Mouse (Mus musculus) intestine, embryonic 16.5 days (tissue): ENCODE results near the gene Ankrd11. TPM values are rescaled to one million over a fixed set of nuclear protein-coding genes. Genes with fewer than 3 reads are reported as not detected.

Source experiments
- ATAC-seq: fragments of 200-750 bp; cut with Nextera tagmentation; 2 replicates; pipeline ENCODE4 v1.8.0; 2017; ENCODE audit warnings: moderate TSS enrichment, moderate library complexity
- H3K27ac ChIP-seq: fragments of 300-500 bp; sonication (generic); 2 replicates; pipeline ENCODE4 v1.5.1; 2014; ENCODE audit warnings: mild to moderate bottlenecking, low read length
- H3K27me3 ChIP-seq: fragments of 300-500 bp; sonication (generic); replicated peaks from 2 replicates; pipeline ENCODE4 v1.6.1; 2014; ENCODE audit warnings: low read length, control low read depth, mixed read lengths; ENCODE audit not compliant: control insufficient read depth, insufficient read depth
- H3K36me3 ChIP-seq: fragments of 300-500 bp; sonication (generic); 2 replicates; pipeline ENCODE4 v1.6.1; 2014; ENCODE audit warnings: low read length, control low read depth; ENCODE audit not compliant: control insufficient read depth, insufficient read depth
- H3K4me1 ChIP-seq: fragments of 300-500 bp; sonication (generic); 2 replicates; pipeline ENCODE4 v1.6.1; 2014; ENCODE audit warnings: low read length, control low read depth, mixed read lengths; ENCODE audit not compliant: control insufficient read depth, insufficient read depth
- H3K4me2 ChIP-seq: fragments of 300-500 bp; sonication (generic); 2 replicates; pipeline ENCODE4 v1.6.1; 2014; ENCODE audit warnings: low read depth, low read length, control low read depth
- H3K4me3 ChIP-seq: fragments of 300-500 bp; sonication (generic); 2 replicates; pipeline ENCODE4 v1.5.1; 2014; ENCODE audit warnings: mild to moderate bottlenecking, low read length
- H3K9ac ChIP-seq: fragments of 300-500 bp; sonication (generic); 2 replicates; pipeline ENCODE4 v1.6.1; 2014; ENCODE audit warnings: low read depth, low read length
- H3K9me3 ChIP-seq: fragments of 300-500 bp; sonication (generic); 2 replicates; pipeline ENCODE4 v1.6.1; 2016; ENCODE audit warnings: low read length, control low read depth; ENCODE audit not compliant: control insufficient read depth
- WGBS: fragments of 180-500 bp; shearing (Covaris S2); extraction: QIAGEN DNeasy Blood & Tissue Kit; methylation state at CpG from one replicate; pipeline ENCODE4 v1.1.7; 2014; 5-methylcytosine and 5-hydroxymethylcytosine counted together
- polyA plus RNA-seq: library from polyadenylated mRNA; unstranded; fragments of >200 nt; fragmentation: Nextera tagmentation; extraction: Ambion mirVana; gene quantifications from 2 replicates; pipeline ENCODE4 v1.2.1, GENCODE M21; 2015

Ankrd11 gene
- polyA plus RNA-seq, 1 experiment from 2014 or later = 19.5 TPM

GRCm38 (mm10) chr8:122984175-122984574, 57.9 kb downstream of the Ankrd11 start:
- H3K4me1 ChIP-seq = peaks cover 43% of the 10 kb centered on the region
- WGBS = 89% methylated on average over 3 of the region's 3 CpGs
- H3K9me3 ChIP-seq = no peaks in the 10 kb centered on the region
- H3K36me3 ChIP-seq = no peaks in the 10 kb centered on the region
- H3K27ac ChIP-seq = 0 out of 2 replicates have a peak overlapping the region, but pooled peaks have one; percentile 2
- no peak for ATAC-seq
- no peaks in the 10 kb centered on the region for H3K27me3 ChIP-seq
- no peak overlapping the region for H3K9ac ChIP-seq
- no peak overlapping the region for H3K4me2 ChIP-seq
- H3K4me3 ChIP-seq = no peak overlapping the region

- H3K27ac ChIP-seq = peak overlapping the region; percentile 79
These were observed 58.7 kb downstream of the Ankrd11 start for GRCm38 (mm10) chr8:122983178-122983942.

GRCm38 (mm10) chr8:122981646-122982045, 60.4 kb downstream of the Ankrd11 start:
- WGBS = 71% methylated on average over 5 of the region's 5 CpGs
- no peak overlapping the region for H3K4me3 ChIP-seq
- H3K27me3 ChIP-seq = no peaks in the 10 kb centered on the region
- H3K27ac ChIP-seq = no peak overlapping the region
- H3K9me3 ChIP-seq = no peaks in the 10 kb centered on the region
- no peak overlapping the region for H3K9ac ChIP-seq
- H3K4me1 ChIP-seq = peaks cover 27% of the 10 kb centered on the region
- H3K4me2 ChIP-seq = no peak overlapping the region
- no peak for ATAC-seq
- no peaks in the 10 kb centered on the region for H3K36me3 ChIP-seq

More at GRCm38 (mm10) chr8:122983178-122983942, 58.7 kb downstream of the Ankrd11 start:
- 67% methylated on average over 19 of the region's 19 CpGs for WGBS
- no peaks in the 10 kb centered on the region for H3K36me3 ChIP-seq
- no peaks in the 10 kb centered on the region for H3K27me3 ChIP-seq
- no peak overlapping the region for H3K4me3 ChIP-seq
- 0 out of 2 replicates have a peak overlapping the region, but pooled peaks have one; percentile 26 for H3K4me2 ChIP-seq
- H3K4me1 ChIP-seq = peaks cover 40% of the 10 kb centered on the region
- H3K9ac ChIP-seq = no peak overlapping the region
- no peaks in the 10 kb centered on the region for H3K9me3 ChIP-seq
- peak; percentile 78 for ATAC-seq

- no peak overlapping the region for H3K9ac ChIP-seq
- H3K4me2 ChIP-seq = no peak overlapping the region
- WGBS = 71% methylated on average over 10 of the region's 10 CpGs
- ATAC-seq = no peak
- H3K27me3 ChIP-seq = no peaks in the 10 kb centered on the region
- H3K4me1 ChIP-seq = peaks cover 15% of the 10 kb centered on the region
- H3K36me3 ChIP-seq = no peaks in the 10 kb centered on the region
- no peaks in the 10 kb centered on the region for H3K9me3 ChIP-seq
- no peak overlapping the region for H3K4me3 ChIP-seq
- H3K27ac ChIP-seq = peak overlapping the region; percentile 14; the same call in 1 of the 2 replicates
These were observed 62.1 kb downstream of the Ankrd11 start for GRCm38 (mm10) chr8:122979865-122980509.

GRCm38 (mm10) chr8:122979424-122979823, 62.7 kb downstream of the Ankrd11 start:
- no peak overlapping the region for H3K9ac ChIP-seq
- H3K9me3 ChIP-seq = no peaks in the 10 kb centered on the region
- H3K4me1 ChIP-seq = peaks cover 15% of the 10 kb centered on the region
- peak overlapping the region; percentile 14; the same call in 1 of the 2 replicates for H3K27ac ChIP-seq
- no peak for ATAC-seq
- H3K36me3 ChIP-seq = no peaks in the 10 kb centered on the region; the same call in 1 of the 2 replicates
- 85% methylated on average over 3 of the region's 3 CpGs for WGBS
- H3K4me3 ChIP-seq = no peak overlapping the region
- H3K27me3 ChIP-seq = no peaks in the 10 kb centered on the region
- H3K4me2 ChIP-seq = no peak overlapping the region

- Histone ChIP-seq H3K27ac (no peak overlapping the region), H3K36me3 (no peaks in the 10 kb centered on the region; the same call in 1 of the 2 replicates), H3K9ac (no peak overlapping the region), H3K4me3 (no peak overlapping the region), H3K4me2 (no peak overlapping the region), H3K9me3 (no peaks in the 10 kb centered on the region), H3K4me1 (peaks cover 6% of the 10 kb centered on the region), H3K27me3 (no peaks in the 10 kb centered on the region)
- WGBS = 91% methylated on average over 4 of the region's 4 CpGs
- no peak for ATAC-seq
These were observed 66.0 kb downstream of the Ankrd11 start for GRCm38 (mm10) chr8:122976046-122976445.

GRCm38 (mm10) chr8:122969964-122970620, 72.0 kb downstream of the Ankrd11 start:
- no peaks in the 10 kb centered on the region for H3K4me1 ChIP-seq
- H3K4me3 ChIP-seq = no peak overlapping the region
- no peaks in the 10 kb centered on the region for H3K9me3 ChIP-seq
- WGBS = 75% methylated on average over 3 of the region's 3 CpGs
- no peaks in the 10 kb centered on the region; the same call in 1 of the 2 replicates for H3K36me3 ChIP-seq
- no peak overlapping the region for H3K27ac ChIP-seq
- no peak overlapping the region for H3K9ac ChIP-seq
- no peak for ATAC-seq
- no peaks in the 10 kb centered on the region for H3K27me3 ChIP-seq
- H3K4me2 ChIP-seq = no peak overlapping the region

- Histone ChIP-seq H3K4me3 (no peak overlapping the region), H3K36me3 (no peaks in the 10 kb centered on the region), H3K4me1 (peaks cover 16% of the 10 kb centered on the region), H3K9me3 (no peaks in the 10 kb centered on the region), H3K27me3 (no peaks in the 10 kb centered on the region), H3K27ac (no peak overlapping the region), H3K4me2 (no peak overlapping the region), H3K9ac (no peak overlapping the region)
- WGBS = 93% methylated on average over 3 of the region's 3 CpGs
- no peak for ATAC-seq
These were observed 73.9 kb downstream of the Ankrd11 start for GRCm38 (mm10) chr8:122968145-122968544.

- no peak overlapping the region for H3K9ac ChIP-seq
- ATAC-seq = no peak
- H3K4me2 ChIP-seq = no peak overlapping the region
- H3K9me3 ChIP-seq = no peaks in the 10 kb centered on the region
- no peaks in the 10 kb centered on the region for H3K36me3 ChIP-seq
- 65% methylated on average over 3 of the region's 3 CpGs for WGBS
- no peak overlapping the region for H3K27ac ChIP-seq
- H3K4me3 ChIP-seq = no peak overlapping the region
- peaks cover 29% of the 10 kb centered on the region for H3K4me1 ChIP-seq
- H3K27me3 ChIP-seq = no peaks in the 10 kb centered on the region
These were observed 75.4 kb downstream of the Ankrd11 start for GRCm38 (mm10) chr8:122966638-122967037.
